Mouse (Mus musculus) G1E (cell line): ENCODE results near the gene Slc4a7.

ENCODE experiments used
- CTCF ChIP-seq: IDR thresholded peaks from 2 replicates; pipeline ENCODE4 v1.5.1; 2012; ENCODE audit warnings: low read depth, low read length, inconsistent platforms, mixed read lengths
- POLR2AphosphoS5 ChIP-seq: IDR thresholded peaks from 2 replicates; pipeline ENCODE4 v1.6.1; 2012; ENCODE audit warnings: low read depth, low read length, inconsistent platforms; ENCODE audit not compliant: insufficient replicate concordance

DNA sequence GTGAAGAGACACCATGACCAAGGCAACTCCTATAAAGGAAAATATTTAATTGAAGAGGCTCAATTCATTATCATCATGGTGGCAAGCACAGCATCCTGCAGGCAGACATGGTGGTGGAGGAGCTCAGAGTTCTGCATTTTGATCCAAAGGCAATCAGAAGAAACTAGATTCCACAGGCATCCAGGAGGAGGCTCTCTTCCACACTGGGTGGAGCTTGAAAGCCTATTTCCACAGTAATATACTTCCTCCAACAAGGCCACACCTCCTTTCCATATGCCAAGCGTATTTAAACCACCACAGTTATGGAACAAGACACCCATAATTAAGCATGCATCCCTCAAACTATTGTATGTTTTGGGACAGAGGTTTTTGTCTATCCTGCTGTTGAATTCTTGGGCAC lies 84.9 kb downstream of the Slc4a7 start:
- TF ChIP-seq POLR2AphosphoS5 (no peak), CTCF (no peak)
